Mouse (Mus musculus) limb, embryonic 15.5 days (tissue): ENCODE data around the gene Gm8906. TPM values are rescaled to one million over a fixed set of nuclear protein-coding genes. Genes with fewer than 3 reads are reported as not detected.
"Not testable (repeated sequence)": the region's sequence is repeated elsewhere in the genome, so short reads cannot be mapped to it uniquely, and the experiment has no call there.

Source experiments
- ATAC-seq: fragments of 200-750 bp; cut with Nextera tagmentation; 2 replicates; pipeline ENCODE4 v1.8.0; 2017; ENCODE audit warnings: low read depth, moderate TSS enrichment; ENCODE audit not compliant: insufficient number of reproducible peaks, low FRiP score, low TSS enrichment
- H3K27ac ChIP-seq: fragments of 300-500 bp; sonication (generic); 2 replicates; pipeline ENCODE4 v1.5.1; 2015; ENCODE audit warnings: moderate library complexity, mild to moderate bottlenecking, inconsistent platforms
- H3K27me3 ChIP-seq: fragments of 300-500 bp; sonication (generic); 2 replicates; pipeline ENCODE4 v1.6.1; 2015; ENCODE audit warnings: inconsistent platforms
- H3K36me3 ChIP-seq: fragments of 300-500 bp; sonication (generic); 2 replicates; pipeline ENCODE4 v1.6.1; 2015; ENCODE audit warnings: inconsistent platforms
- H3K4me1 ChIP-seq: fragments of 300-500 bp; sonication (generic); 2 replicates; pipeline ENCODE4 v1.6.1; 2015; ENCODE audit warnings: inconsistent platforms
- H3K4me2 ChIP-seq: fragments of 300-500 bp; sonication (generic); 2 replicates; pipeline ENCODE4 v1.6.1; 2015; ENCODE audit warnings: mild to moderate bottlenecking, inconsistent platforms
- H3K4me3 ChIP-seq: fragments of 300-500 bp; sonication (generic); 2 replicates; pipeline ENCODE4 v1.5.1; 2015; ENCODE audit warnings: mild to moderate bottlenecking, inconsistent platforms
- H3K9ac ChIP-seq: fragments of 300-500 bp; sonication (generic); 2 replicates; pipeline ENCODE4 v1.6.1; 2015; ENCODE audit warnings: inconsistent platforms
- H3K9me3 ChIP-seq: fragments of 300-500 bp; sonication (generic); 2 replicates; pipeline ENCODE4 v1.6.1; 2016; ENCODE audit warnings: inconsistent platforms
- WGBS: fragments of 180-500 bp; shearing (Covaris S2); methylation state at CpG from one replicate; pipeline ENCODE4 v1.1.7; 2015; 5-methylcytosine and 5-hydroxymethylcytosine counted together
- polyA plus RNA-seq: library from polyadenylated mRNA; unstranded; fragments of >200 nt; fragmentation: Nextera tagmentation; extraction: Ambion mirVana; gene quantifications from 2 replicates; pipeline ENCODE4 v1.2.1, GENCODE M21; 2015

Gene Gm8906
- polyA plus RNA-seq, result not detected in 2 replicates

GRCm38 (mm10) chr5:11502385-11502784 lies at the start of gene Gm8906:
Gene Gm8906, plus strand, starts transcription at chr5:11502685.
- H3K9me3 ChIP-seq, H3K36me3 ChIP-seq, H3K4me1 ChIP-seq, H3K9ac ChIP-seq, H3K27ac ChIP-seq, H3K4me3 ChIP-seq, H3K4me2 ChIP-seq, H3K27me3 ChIP-seq, ATAC-seq: not testable (repeated sequence)
- 45% methylated on average over 2 of the region's 3 CpGs for WGBS

Other genes starting within 250 kb of the Gm8906 start
- gene Gm8890, start 246.7 kb upstream of the Gm8906 start, polyA plus RNA-seq, result not detected in 2 replicates
- gene Speer1, start 161.2 kb upstream of the Gm8906 start, polyA plus RNA-seq, result not detected in 2 replicates
- not detected in 2 replicates for gene Gm8897, start 86.3 kb upstream of the Gm8906 start, polyA plus RNA-seq
- gene Gm6460, start 92.2 kb downstream of the Gm8906 start, polyA plus RNA-seq, result not detected in 2 replicates
- gene Gm8922, start 179.3 kb downstream of the Gm8906 start, polyA plus RNA-seq, result not detected in 2 replicates